Mouse (Mus musculus) embryonic stem cell, embryonic (primary cell): Measurements from ENCODE around the gene Cmip.

Experiments
- CTCF ChIA-PET, 4 experiments: fragments of 300-600 bp in 2 of 4; fragments of 350-600 bp in 2 of 4; sonication (Branson Sonifier 250); formaldehyde crosslinking; loops; one replicate each; lab custom pipeline; 2022; ENCODE audit warnings: inconsistent platforms in 2 of 4; lab: Charles Lee
- POLR2A ChIA-PET, 4 experiments: fragments of 300-600 bp in 2 of 4; fragments of 350-600 bp in 2 of 4; sonication (Branson Sonifier 250); formaldehyde crosslinking; loops; one replicate each; lab custom pipeline; 2022; ENCODE audit warnings: antibody characterized with exemption in 4 of 4, inconsistent platforms in 1 of 4; lab: Charles Lee

Cmip gene

GRCm38 (mm10) chr8:117322021-117322420, 65.2 kb downstream of the Cmip start:
- POLR2A ChIA-PET: interaction anchor here in 3 of 4 experiments (0.6 to 3.5 kb wide), 7 partner anchors 9 to 1897 kb away, joined by 3 to 13 read pairs (median 4); no protein-coding TSS in a partner anchor
- CTCF ChIA-PET: interaction anchor here in 1 of 4 experiments (0.6 kb wide), 1 partner anchor 133 kb away, joined by 3 read pairs; no protein-coding TSS in a partner anchor

GRCm38 (mm10) chr8:117322715-117323310, 65.9 kb downstream of the Cmip start:
- CTCF ChIA-PET: interaction anchor here in 3 of 4 experiments (0.6 to 1.3 kb wide), 4 partner anchors 21 to 132 kb away, joined by 3 read pairs; no protein-coding TSS in a partner anchor
- POLR2A ChIA-PET: interaction anchor here in 3 of 4 experiments (0.6 to 3.5 kb wide), 8 partner anchors 8 to 1897 kb away, joined by 3 to 13 read pairs (median 4); no protein-coding TSS in a partner anchor

GRCm38 (mm10) chr8:117324821-117325220, 68.0 kb downstream of the Cmip start:
- ChIA-PET CTCF (no interaction called here), POLR2A (interaction anchor here in 3 of 4 experiments (1.0 to 2.0 kb wide), 4 partner anchors 8 to 20 kb away, joined by 3 to 5 read pairs (median 4); no protein-coding TSS in a partner anchor)

- CTCF ChIA-PET: interaction anchor here in 1 of 4 experiments (0.9 kb wide), 1 partner anchor 9 kb away, joined by 3 read pairs; no protein-coding TSS in a partner anchor
- POLR2A ChIA-PET: interaction anchor here in 1 of 4 experiments (0.6 kb wide), 1 partner anchor 35 kb away, joined by 3 read pairs; no protein-coding TSS in a partner anchor
Observed at GRCm38 (mm10) chr8:117326735-117327134, 69.9 kb downstream of the Cmip start.

- ChIA-PET CTCF (interaction anchor here in 1 of 4 experiments (0.9 kb wide), 1 partner anchor 9 kb away, joined by 3 read pairs; no protein-coding TSS in a partner anchor), POLR2A (interaction anchor here in 1 of 4 experiments (0.6 kb wide), 1 partner anchor 128 kb away, joined by 8 read pairs; no protein-coding TSS in a partner anchor)
Observed at GRCm38 (mm10) chr8:117327385-117327837, 70.5 kb downstream of the Cmip start.

GRCm38 (mm10) chr8:117328758-117329157, 71.9 kb downstream of the Cmip start:
- ChIA-PET CTCF (interaction anchor here in 2 of 4 experiments (0.6 to 0.8 kb wide), 2 partner anchors 141 to 740 kb away, joined by 4 read pairs; no protein-coding TSS in a partner anchor), POLR2A (interaction anchor here in 3 of 4 experiments (0.7 to 1.7 kb wide), 3 partner anchors 29 to 450 kb away, joined by 3 to 12 read pairs (median 3); no protein-coding TSS in a partner anchor)

GRCm38 (mm10) chr8:117329167-117329566, 72.3 kb downstream of the Cmip start:
- ChIA-PET POLR2A (interaction anchor here in 2 of 4 experiments (0.6 to 1.7 kb wide), 4 partner anchors 24 to 450 kb away, joined by 3 to 12 read pairs (median 3); no protein-coding TSS in a partner anchor), CTCF (interaction anchor here in 2 of 4 experiments (0.6 to 1.0 kb wide), 2 partner anchors 105 to 741 kb away, joined by 4 to 5 read pairs; no protein-coding TSS in a partner anchor)

GRCm38 (mm10) chr8:117329903-117330302, 73.0 kb downstream of the Cmip start:
- ChIA-PET POLR2A (interaction anchor here in 1 of 4 experiments (0.6 to 1.7 kb wide), 3 partner anchors 30 to 407 kb away, joined by 3 read pairs; no protein-coding TSS in a partner anchor), CTCF (interaction anchor here in 1 of 4 experiments (0.5 to 1.0 kb wide), 2 partner anchors 8 to 105 kb away, joined by 4 to 5 read pairs; no protein-coding TSS in a partner anchor)

GRCm38 (mm10) chr8:117332229-117333010, 75.6 kb downstream of the Cmip start:
- ChIA-PET CTCF (interaction anchor here in 3 of 4 experiments (0.5 to 1.6 kb wide), 3 partner anchors 15 to 353 kb away, joined by 3 read pairs; no protein-coding TSS in a partner anchor), POLR2A (interaction anchor here in 3 of 4 experiments (0.6 to 2.3 kb wide), 8 partner anchors 8 to 160 kb away, joined by 3 to 13 read pairs (median 4); partner anchors contain the start of gene Cmip (in 1 of the 3))

GRCm38 (mm10) chr8:117333619-117334018, 76.8 kb downstream of the Cmip start:
- ChIA-PET CTCF (interaction anchor here in 2 of 4 experiments (0.6 to 1.6 kb wide), 3 partner anchors 17 to 293 kb away, joined by 3 to 5 read pairs (median 3); no protein-coding TSS in a partner anchor), POLR2A (interaction anchor here in 3 of 4 experiments (0.7 to 2.3 kb wide), 20 partner anchors 9 to 89 kb away, joined by 3 to 13 read pairs (median 4); partner anchors contain the start of gene Cmip (in 1 of the 3))

- CTCF ChIA-PET: interaction anchor here in 1 of 4 experiments (1.0 to 1.6 kb wide), 3 partner anchors 17 to 292 kb away, joined by 3 read pairs; no protein-coding TSS in a partner anchor
Observed at GRCm38 (mm10) chr8:117334058-117334747, 77.3 kb downstream of the Cmip start.

GRCm38 (mm10) chr8:117334748-117335393, 78.0 kb downstream of the Cmip start:
- POLR2A ChIA-PET: interaction anchor here in 3 of 4 experiments (0.7 to 2.3 kb wide), 7 partner anchors 8 to 723 kb away, joined by 3 to 13 read pairs (median 5); no protein-coding TSS in a partner anchor
- CTCF ChIA-PET: interaction anchor here in 3 of 4 experiments (0.5 to 1.0 kb wide), 4 partner anchors 35 to 448 kb away, joined by 3 read pairs; no protein-coding TSS in a partner anchor

More at GRCm38 (mm10) chr8:117334058-117334747, 77.3 kb downstream of the Cmip start:
- POLR2A ChIA-PET: interaction anchor here in 3 of 4 experiments (0.6 to 2.3 kb wide), 18 partner anchors 9 to 311 kb away, joined by 3 to 13 read pairs (median 4); partner anchors contain the start of gene Cmip (in 1 of the 3)

GRCm38 (mm10) chr8:117335423-117335822, 78.6 kb downstream of the Cmip start:
- POLR2A ChIA-PET: interaction anchor here in 2 of 4 experiments (0.6 to 2.3 kb wide), 6 partner anchors 8 to 723 kb away, joined by 3 to 7 read pairs (median 5); no protein-coding TSS in a partner anchor

GRCm38 (mm10) chr8:117337188-117337587, 80.3 kb downstream of the Cmip start:
- CTCF ChIA-PET: no interaction called here
- POLR2A ChIA-PET: interaction anchor here in 2 of 4 experiments (1.0 to 2.2 kb wide), 3 partner anchors 11 to 25 kb away, joined by 3 to 7 read pairs (median 5); no protein-coding TSS in a partner anchor

More at GRCm38 (mm10) chr8:117335423-117335822, 78.6 kb downstream of the Cmip start:
- CTCF ChIA-PET: interaction anchor here in 2 of 4 experiments (0.5 to 1.0 kb wide), 4 partner anchors 8 to 447 kb away, joined by 3 read pairs; no protein-coding TSS in a partner anchor

- CTCF ChIA-PET: no interaction called here
- POLR2A ChIA-PET: no interaction called here
Observed at GRCm38 (mm10) chr8:117338678-117339077, 81.8 kb downstream of the Cmip start.
